Mouse (Mus musculus): Measurements from ENCODE around the gene Scgb3a1. TPM values are rescaled to one million over a fixed set of nuclear protein-coding genes. Genes with fewer than 3 reads are reported as not detected.

Scgb3a1 gene
- under 1 TPM in 1 of 2 experiments, not detected in 1; 0.56 TPM for polyA plus RNA-seq (2017; shearing (Covaris generic))

GRCm38 (mm10) chr11:49663310-49663709 is at the start of gene Scgb3a1:
Gene Scgb3a1, plus strand, starts transcription at chr11:49663610.
- ATAC-seq: no peak

DNA sequence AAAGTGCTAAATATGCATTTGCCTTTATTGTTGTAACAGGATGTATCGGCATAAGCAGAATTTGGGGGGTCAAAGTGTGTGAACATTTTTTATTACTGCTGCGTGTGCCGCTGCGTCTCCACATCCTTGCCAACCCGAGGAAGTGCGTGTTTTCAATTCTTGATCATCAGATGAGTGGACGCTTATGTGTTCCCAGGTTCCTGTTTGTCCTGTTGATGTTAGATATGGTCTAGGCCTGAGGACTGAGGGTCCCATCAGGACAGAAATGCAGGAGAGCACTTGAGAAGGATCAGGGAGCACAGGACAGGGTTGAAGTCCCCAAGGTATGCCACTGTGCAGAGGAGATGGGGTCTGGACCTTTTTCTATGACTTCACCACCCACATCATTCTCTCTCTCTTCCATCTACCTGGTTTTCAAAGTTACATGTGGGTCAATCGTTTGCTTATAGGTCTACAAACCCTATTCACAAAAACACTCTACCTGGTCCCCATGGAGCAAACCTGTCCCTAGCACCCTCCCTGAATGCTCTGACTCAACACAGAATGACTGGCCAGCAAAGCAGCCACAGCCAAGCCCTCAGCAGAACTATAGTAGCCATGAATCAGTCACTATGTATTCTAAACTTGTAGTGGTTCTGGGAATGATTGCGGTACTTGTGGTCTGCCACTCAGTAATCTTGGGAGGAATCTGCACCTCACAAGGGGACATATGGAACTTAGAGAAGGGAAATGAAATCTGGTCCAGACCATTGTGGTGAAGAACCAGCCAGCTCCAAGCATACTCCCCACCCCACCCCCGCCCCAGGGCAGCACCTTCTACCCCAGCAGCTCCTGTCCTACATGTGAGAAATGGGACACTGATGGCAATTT is 47.3 kb upstream of the Scgb3a1 start:
- no peak for ATAC-seq

- ATAC-seq: no peak
Observed at GRCm38 (mm10) chr11:49618476-49618875, 44.9 kb upstream of the Scgb3a1 start.

DNA sequence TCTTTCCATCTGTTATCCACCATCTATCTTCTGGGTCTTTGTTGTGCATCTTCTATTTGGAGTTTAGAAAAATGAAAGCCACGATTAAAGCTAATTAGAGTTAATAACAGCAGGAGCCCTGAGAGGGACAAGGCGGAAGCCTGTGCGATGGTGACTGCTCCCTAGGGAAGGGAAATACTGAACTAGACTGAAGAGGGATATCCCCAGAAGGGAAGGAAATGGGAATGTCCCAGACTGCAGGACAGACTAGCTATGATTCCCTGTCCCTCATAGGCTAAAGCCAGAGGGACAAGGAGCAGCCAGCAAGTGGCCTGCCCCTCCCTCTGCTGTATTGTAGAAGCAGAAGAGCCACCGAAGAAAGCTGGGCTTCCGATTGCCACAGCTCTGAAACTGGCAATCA is 41.5 kb upstream of the Scgb3a1 start:
- ATAC-seq: no peak

DNA sequence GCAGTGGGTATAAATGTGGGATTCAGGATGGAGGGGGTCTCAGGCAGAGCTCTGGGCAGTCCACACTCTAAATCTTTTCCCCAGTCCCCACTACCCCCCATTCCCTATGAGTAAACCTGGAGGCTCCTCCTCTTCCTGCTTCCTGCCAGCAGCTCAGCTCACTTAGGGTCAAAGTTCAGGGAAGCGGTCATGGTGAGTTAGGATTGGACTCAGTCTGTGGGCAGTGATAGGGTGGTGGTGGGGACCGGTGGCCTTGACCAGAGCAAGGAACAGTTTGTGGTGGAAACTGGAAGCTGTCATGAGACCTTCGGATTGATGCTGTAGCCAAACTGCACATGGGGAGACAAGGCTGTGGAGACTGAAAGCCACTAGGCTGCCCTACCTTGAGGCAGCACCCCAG is 39.3 kb upstream of the Scgb3a1 start:
- no peak for ATAC-seq

- ATAC-seq: no peak
Observed at GRCm38 (mm10) chr11:49625863-49626262, 37.5 kb upstream of the Scgb3a1 start.

GRCm38 (mm10) chr11:49626748-49627147 is 36.7 kb upstream of the Scgb3a1 start:
- no peak for ATAC-seq

DNA sequence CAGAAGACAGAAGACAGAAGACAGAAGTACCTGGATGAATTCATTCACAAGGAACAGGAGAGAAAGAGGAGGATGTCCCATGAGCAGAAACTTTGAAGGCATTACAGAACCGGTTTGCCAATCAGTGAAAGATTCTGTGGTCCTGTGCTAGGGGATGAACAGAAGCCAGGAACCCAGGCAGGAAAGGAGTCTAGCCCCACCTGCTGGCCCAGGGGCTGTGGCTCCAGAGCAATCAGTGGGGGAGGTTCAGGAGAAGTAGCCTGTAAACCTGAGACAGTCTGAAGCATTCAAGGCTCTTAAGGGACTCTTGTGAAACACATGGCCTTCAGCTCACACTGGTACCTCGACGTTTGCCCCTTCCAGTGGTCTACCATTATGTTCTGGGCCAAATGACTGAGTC is 32.3 kb upstream of the Scgb3a1 start:
- no peak for ATAC-seq

GRCm38 (mm10) chr11:49632256-49632655 is 31.2 kb upstream of the Scgb3a1 start:
- no peak for ATAC-seq

DNA sequence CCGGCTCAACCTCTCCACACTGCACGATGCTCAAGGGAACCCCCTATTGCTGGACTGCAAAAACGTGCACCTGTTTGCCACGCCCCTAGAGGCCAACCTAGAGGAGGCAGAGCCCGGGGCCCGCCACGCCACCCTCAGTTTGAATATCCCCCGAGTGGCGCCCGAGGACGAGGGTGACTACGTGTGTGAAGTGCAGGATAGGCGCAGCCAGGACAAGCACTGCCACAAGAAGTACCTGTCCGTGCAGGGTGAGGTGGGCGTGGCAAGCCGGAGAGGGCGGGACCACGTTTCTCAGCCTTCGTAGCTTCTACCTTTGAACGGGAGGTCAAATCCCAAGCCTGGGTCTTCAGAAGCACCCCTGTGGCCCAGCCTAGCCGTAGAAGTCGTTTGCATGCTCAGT is 29.3 kb upstream of the Scgb3a1 start:
- ATAC-seq: no peak

DNA sequence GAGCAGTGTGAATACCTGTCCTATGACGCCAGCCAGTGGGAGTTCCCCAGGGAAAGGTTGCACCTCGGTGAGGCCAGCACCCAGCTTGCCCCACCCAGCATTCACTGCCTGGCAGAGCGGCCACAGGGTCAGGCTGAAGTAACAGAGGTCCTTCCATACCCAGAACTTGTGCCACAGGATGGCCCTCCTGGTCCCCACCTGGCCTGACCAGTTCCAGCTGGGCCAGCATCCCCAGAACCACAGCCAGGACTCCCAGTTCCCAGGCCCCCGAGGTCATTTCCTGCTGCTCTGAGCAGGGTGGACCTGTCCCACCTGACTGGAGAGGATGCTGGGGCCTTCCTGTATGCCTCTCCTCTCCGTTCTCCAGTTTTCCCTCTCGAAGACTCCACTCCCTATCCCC is 27.7 kb upstream of the Scgb3a1 start:
- no peak for ATAC-seq

DNA sequence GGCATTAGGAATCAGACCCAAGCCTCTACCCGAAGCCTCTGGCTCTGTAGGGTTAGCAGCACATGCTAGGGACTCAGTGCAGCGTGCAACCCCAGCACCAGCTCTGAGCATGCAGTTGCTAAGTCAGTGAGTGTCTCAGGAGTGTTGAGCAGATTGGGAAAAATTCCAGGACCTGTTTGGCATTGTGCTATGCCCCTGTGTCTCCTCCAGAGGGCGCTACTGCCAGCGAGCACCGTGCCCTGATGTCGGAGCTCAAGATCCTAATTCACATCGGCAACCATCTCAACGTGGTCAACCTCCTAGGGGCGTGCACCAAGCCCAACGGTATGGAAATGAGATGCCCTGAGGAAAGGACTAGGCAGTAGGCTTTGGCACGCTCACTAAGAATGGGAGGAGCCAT is 27.0 kb upstream of the Scgb3a1 start:
- no peak for ATAC-seq

- no peak for ATAC-seq
Observed at GRCm38 (mm10) chr11:49645677-49646076, 17.7 kb upstream of the Scgb3a1 start.

- ATAC-seq: no peak
Observed at GRCm38 (mm10) chr11:49650113-49650993, 13.1 kb upstream of the Scgb3a1 start.

- no peak for ATAC-seq
Observed at GRCm38 (mm10) chr11:49650994-49651761, 12.2 kb upstream of the Scgb3a1 start.

GRCm38 (mm10) chr11:49651762-49652322 is 11.6 kb upstream of the Scgb3a1 start:
- ATAC-seq: no peak

DNA sequence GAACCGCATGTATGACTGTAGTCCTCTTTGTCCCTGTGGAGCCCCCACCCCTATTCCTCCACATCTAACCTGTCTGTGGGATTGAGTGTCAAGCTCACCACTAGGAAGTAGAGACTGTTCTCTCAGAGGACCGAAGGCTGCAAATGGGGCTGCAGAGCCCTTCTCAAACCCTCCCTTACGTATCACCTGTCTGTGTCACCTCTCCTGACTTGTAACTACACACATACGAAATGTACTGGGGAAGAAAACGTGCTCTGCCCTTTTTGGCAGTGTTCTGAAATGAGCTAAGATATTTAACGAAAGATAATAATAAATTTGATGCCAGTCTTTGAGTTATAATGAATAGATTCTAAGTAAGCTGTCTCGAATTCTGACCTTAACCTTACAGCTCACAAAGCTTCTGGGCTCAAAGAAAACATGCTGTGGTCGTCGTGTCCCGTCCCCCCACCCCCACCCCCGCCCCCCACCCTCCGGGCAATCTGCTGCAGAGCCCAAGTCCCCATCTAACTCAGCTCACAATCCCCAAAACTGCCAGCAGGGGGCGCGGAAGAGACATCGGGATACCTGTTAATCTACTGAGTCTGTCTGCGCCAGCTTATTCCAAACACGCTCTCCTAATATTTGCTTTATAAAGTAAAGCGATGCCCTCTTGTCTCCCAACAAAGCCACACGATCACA is 10.9 kb upstream of the Scgb3a1 start:
- ATAC-seq: peak; percentile 69

GRCm38 (mm10) chr11:49653079-49653408 is 10.4 kb upstream of the Scgb3a1 start:
- no peak for ATAC-seq

- no peak for ATAC-seq
Observed at GRCm38 (mm10) chr11:49654651-49655050, 8.8 kb upstream of the Scgb3a1 start.

DNA sequence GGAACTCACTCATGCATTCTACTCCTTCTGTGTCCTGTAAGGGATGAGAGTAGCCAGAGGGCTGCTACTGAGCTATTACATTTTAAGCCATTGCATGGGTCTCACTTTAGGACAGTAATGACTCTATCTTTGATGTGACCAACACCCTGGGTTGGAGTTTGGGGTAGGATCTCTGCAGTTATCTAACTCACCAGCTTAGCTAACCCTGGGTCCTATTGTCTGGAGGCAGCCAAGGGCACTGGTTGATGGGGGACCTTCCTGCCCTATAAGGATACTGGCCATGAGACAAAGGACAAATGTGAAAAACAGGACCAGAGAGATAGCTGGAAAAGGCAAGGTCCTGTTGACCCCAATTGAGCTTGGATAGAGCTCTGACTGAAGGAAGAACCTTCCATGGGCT is 7.9 kb upstream of the Scgb3a1 start:
- no peak for ATAC-seq

- no peak for ATAC-seq
Observed at GRCm38 (mm10) chr11:49658065-49658464, 5.3 kb upstream of the Scgb3a1 start.
